Mouse (Mus musculus) layer of hippocampus, adult 11-12 months (tissue): ENCODE data around the gene B2m.
A peak's percentile ranks its signal among the peaks of the same experiment; 100 is the strongest.

Experiments
- DNase-seq: peaks from one replicate; pipeline ENCODE4 v3.0.0; 2022; ENCODE audit warnings: low spot score

The B2m gene

GRCm38 (mm10) chr2:122149716-122150115 lies 2.2 kb downstream of the B2m start:
- no peak for DNase-seq

GRCm38 (mm10) chr2:122151221-122151620 lies 3.7 kb downstream of the B2m start:
- no peak for DNase-seq

- no peak for DNase-seq
Observed at GRCm38 (mm10) chr2:122152850-122153249, 5.4 kb downstream of the B2m start.

GRCm38 (mm10) chr2:122153681-122154365 lies 6.3 kb downstream of the B2m start:
- DNase-seq, result no peak

- no peak for DNase-seq
Observed at GRCm38 (mm10) chr2:122154479-122154878, 7.0 kb downstream of the B2m start.

GRCm38 (mm10) chr2:122155292-122155691 lies 7.8 kb downstream of the B2m start:
- DNase-seq, result no peak

- peak; percentile 28 for DNase-seq
Observed at GRCm38 (mm10) chr2:122156051-122156700, 8.7 kb downstream of the B2m start.

- no peak for DNase-seq
Observed at GRCm38 (mm10) chr2:122157561-122157960, 10.1 kb downstream of the B2m start.

- DNase-seq, result no peak
Observed at GRCm38 (mm10) chr2:122158362-122158802, 10.9 kb downstream of the B2m start.

- DNase-seq, result no peak
Observed at GRCm38 (mm10) chr2:122159667-122160066, 12.2 kb downstream of the B2m start.

- peak; percentile 83 for DNase-seq
Observed at GRCm38 (mm10) chr2:122160680-122161079, 13.2 kb downstream of the B2m start, which contains the start of gene Trim69. Trim69 (plus strand) TSS chr2:122160700.

- no peak for DNase-seq
Observed at GRCm38 (mm10) chr2:122161542-122161941, 14.1 kb downstream of the B2m start.

- no peak for DNase-seq
Observed at GRCm38 (mm10) chr2:122162529-122162928, 15.0 kb downstream of the B2m start.

- no peak for DNase-seq
Observed at GRCm38 (mm10) chr2:122163430-122164195, 16.1 kb downstream of the B2m start.

- DNase-seq, result no peak
Observed at GRCm38 (mm10) chr2:122164293-122164692, 16.8 kb downstream of the B2m start.

GRCm38 (mm10) chr2:122171292-122171691 lies 23.8 kb downstream of the B2m start:
- no peak for DNase-seq

- no peak for DNase-seq
Observed at GRCm38 (mm10) chr2:122172188-122172587, 24.7 kb downstream of the B2m start.

- no peak for DNase-seq
Observed at GRCm38 (mm10) chr2:122180051-122180822, 32.8 kb downstream of the B2m start.

- no peak for DNase-seq
Observed at GRCm38 (mm10) chr2:122185086-122185485, 37.6 kb downstream of the B2m start.

GRCm38 (mm10) chr2:122186106-122186505 lies 38.6 kb downstream of the B2m start, which contains the start of the genes Patl2 and Terb2:
Patl2 (minus strand) TSS chr2:122186189.
Terb2 (plus strand) TSS chr2:122186272.
- no peak for DNase-seq

GRCm38 (mm10) chr2:122186751-122187150 lies 39.3 kb downstream of the B2m start:
- no peak for DNase-seq

- DNase-seq, result no peak
Observed at GRCm38 (mm10) chr2:122191849-122192248, 44.4 kb downstream of the B2m start.
